Mouse (Mus musculus) kidney, embryonic 15.5 days (tissue): ENCODE data around the gene Sin3b. TPM values are rescaled to one million over a fixed set of nuclear protein-coding genes. Genes with fewer than 3 reads are reported as not detected.
A peak's percentile ranks its signal among the peaks of the same experiment; 100 is the strongest.
"Not testable (repeated sequence)": the region's sequence is repeated elsewhere in the genome, so short reads cannot be mapped to it uniquely, and the experiment has no call there.

Source experiments
- ATAC-seq: fragments of 200-750 bp; cut with Nextera tagmentation; replicated peaks from 2 replicates; pipeline ENCODE4 v1.8.0; 2017; ENCODE audit warnings: moderate TSS enrichment; ENCODE audit not compliant: low FRiP score
- H3K27ac ChIP-seq: fragments of 300-500 bp; sonication (generic); 2 replicates; pipeline ENCODE4 v1.5.1; 2015; ENCODE audit warnings: mild to moderate bottlenecking, inconsistent platforms
- H3K27me3 ChIP-seq: fragments of 300-500 bp; sonication (generic); 2 replicates; pipeline ENCODE4 v1.6.1; 2015; ENCODE audit warnings: inconsistent platforms
- H3K36me3 ChIP-seq: fragments of 300-500 bp; sonication (generic); 2 replicates; pipeline ENCODE4 v1.6.1; 2015; ENCODE audit warnings: inconsistent platforms
- H3K4me1 ChIP-seq: fragments of 300-500 bp; sonication (generic); 2 replicates; pipeline ENCODE4 v1.6.1; 2015; ENCODE audit warnings: inconsistent platforms
- H3K4me2 ChIP-seq: fragments of 300-500 bp; sonication (generic); 2 replicates; pipeline ENCODE4 v1.6.1; 2015; ENCODE audit warnings: moderate library complexity, mild to moderate bottlenecking, inconsistent platforms
- H3K4me3 ChIP-seq: fragments of 300-500 bp; sonication (generic); replicated peaks from 2 replicates; pipeline ENCODE4 v1.5.1; 2015; ENCODE audit warnings: mild to moderate bottlenecking, inconsistent platforms
- H3K9ac ChIP-seq: fragments of 300-500 bp; sonication (generic); 2 replicates; pipeline ENCODE4 v1.6.1; 2015; ENCODE audit warnings: mild to moderate bottlenecking, inconsistent platforms
- H3K9me3 ChIP-seq: fragments of 300-500 bp; sonication (generic); replicated peaks from 2 replicates; pipeline ENCODE4 v1.6.1; 2016; ENCODE audit warnings: inconsistent platforms
- WGBS: fragments of 180-500 bp; shearing (Covaris S2); methylation state at CpG from one replicate; pipeline ENCODE4 v1.1.7; 2015; ENCODE audit warnings: mixed read lengths; 5-methylcytosine and 5-hydroxymethylcytosine counted together
- polyA plus RNA-seq: library from polyadenylated mRNA; unstranded; fragments of >200 nt; fragmentation: Nextera tagmentation; extraction: Ambion mirVana; gene quantifications from 2 replicates; pipeline ENCODE4 v1.2.1, GENCODE M21; 2015

Sin3b gene
- 158 and 160 TPM in 2 replicates for polyA plus RNA-seq

DNA sequence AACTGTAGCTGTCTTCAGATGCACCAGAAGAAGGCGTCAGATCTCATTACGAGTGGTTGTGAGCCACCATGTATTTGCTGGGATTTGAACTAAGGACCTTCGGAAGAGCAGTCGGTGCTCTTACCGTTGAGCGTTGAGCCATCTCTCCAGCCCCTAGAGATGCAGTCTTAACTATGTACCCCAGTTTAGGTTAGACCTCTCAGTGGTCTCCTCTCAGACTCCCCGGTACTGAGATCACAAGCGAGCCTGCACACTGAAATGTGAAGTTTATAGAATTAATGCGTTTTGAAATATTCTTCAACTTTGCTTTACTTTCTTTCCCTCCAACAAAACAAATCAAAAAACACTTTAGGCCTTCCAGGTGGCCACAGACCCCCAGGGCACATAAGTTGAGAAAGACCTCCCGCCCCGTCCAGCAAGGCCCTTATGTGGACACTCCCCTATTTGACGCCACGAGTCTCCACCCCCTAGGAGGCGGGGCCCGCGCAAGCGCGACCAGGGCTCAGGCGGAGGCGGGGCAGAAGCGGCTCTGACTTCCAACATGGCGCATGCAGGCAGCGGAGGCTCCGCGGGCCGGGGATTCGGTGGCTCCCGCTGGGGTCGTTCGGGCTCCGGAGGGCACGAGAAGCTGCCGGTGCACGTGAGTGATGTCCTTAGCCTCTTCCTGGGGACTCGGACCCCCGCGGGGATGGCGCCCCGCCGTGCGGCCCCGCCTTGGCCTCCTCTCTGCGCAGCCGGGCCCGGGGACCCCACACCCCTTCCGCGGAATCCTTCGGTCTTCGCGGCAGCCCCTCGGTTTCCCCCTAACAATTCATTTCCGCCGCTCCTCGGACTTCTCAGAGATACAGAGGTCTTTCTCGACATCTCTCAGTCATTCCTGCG lies at the start of gene Sin3b:
Sin3b (plus strand) TSS at position 517 of the 882 bp plus-strand sequence.
- H3K36me3 ChIP-seq = peaks cover 35% of the 10 kb centered on the region
- peak within 1 kb of the TSS; percentile 98 for H3K4me3 ChIP-seq
- peak within 1 kb of the TSS; percentile 58; the same call in 1 of the 2 replicates for H3K27ac ChIP-seq
- H3K27me3 ChIP-seq = no peaks in the 10 kb centered on the region
- H3K4me2 ChIP-seq = peak within 1 kb of the TSS; percentile 86
- no peaks in the 10 kb centered on the region for H3K9me3 ChIP-seq
- peak; percentile 99 for ATAC-seq
- peak within 1 kb of the TSS; percentile 98 for H3K9ac ChIP-seq
- peaks cover 13% of the 10 kb centered on the region for H3K4me1 ChIP-seq
- WGBS = 14% methylated on average over 56 of the region's 56 CpGs

DNA sequence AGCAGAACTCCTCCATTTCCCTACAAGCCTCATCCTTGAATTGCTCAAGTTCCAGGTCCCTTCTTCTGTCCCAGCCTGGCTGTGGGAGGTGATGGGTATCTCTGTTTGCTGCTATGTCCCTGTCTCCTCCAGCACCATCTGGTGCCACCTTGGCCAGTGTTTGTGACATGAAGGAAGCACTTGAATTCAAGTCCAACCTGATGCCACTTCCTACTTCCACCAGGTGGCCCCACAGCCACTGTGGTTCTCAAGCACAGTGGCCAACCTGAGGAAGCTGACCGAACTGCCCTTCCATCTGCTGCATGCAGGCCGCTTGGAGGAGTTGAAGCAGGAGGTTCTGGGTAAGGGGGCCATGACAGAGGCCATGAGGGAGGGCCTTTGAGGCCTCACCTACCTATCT lies 48.9 kb upstream of the Sin3b start:
- Histone ChIP-seq H3K27me3 (no peaks in the 10 kb centered on the region; the same call in 1 of the 2 replicates), H3K27ac (no peak overlapping the region), H3K9ac (no peak overlapping the region), H3K36me3 (no peaks in the 10 kb centered on the region), H3K4me1 (no peaks in the 10 kb centered on the region), H3K9me3 (no peaks in the 10 kb centered on the region), H3K4me2 (no peak overlapping the region), H3K4me3 (no peak overlapping the region)
- ATAC-seq = no peak
- WGBS = 81% methylated on average over 2 of the region's 2 CpGs

DNA sequence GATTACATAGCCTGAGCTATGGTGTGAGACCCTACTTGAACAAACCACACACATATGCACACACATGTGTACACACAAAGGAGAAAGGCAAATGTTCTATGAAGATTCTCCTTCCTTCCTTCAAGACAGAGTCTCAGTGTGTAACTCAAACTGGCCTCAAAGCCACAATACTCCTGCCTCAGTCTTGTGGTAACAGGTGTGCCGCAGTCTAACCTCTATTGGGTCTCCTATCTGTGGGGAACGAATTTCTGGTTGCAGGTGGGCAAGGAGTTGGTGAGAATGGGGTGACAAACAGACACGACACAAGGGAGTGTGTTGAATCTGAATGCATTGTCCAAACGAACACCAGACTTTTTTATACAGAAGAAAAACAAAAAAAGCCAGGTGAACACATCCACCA lies 46.6 kb upstream of the Sin3b start:
- WGBS = 67% methylated on average over 4 of the region's 4 CpGs
- H3K4me3 ChIP-seq = no peak overlapping the region
- H3K9ac ChIP-seq = no peak overlapping the region
- H3K4me1 ChIP-seq = no peaks in the 10 kb centered on the region
- H3K4me2 ChIP-seq = no peak overlapping the region
- ATAC-seq = no peak
- no peaks in the 10 kb centered on the region; the same call in 1 of the 2 replicates for H3K27me3 ChIP-seq
- no peak overlapping the region for H3K27ac ChIP-seq
- H3K9me3 ChIP-seq = no peaks in the 10 kb centered on the region
- no peaks in the 10 kb centered on the region for H3K36me3 ChIP-seq

DNA sequence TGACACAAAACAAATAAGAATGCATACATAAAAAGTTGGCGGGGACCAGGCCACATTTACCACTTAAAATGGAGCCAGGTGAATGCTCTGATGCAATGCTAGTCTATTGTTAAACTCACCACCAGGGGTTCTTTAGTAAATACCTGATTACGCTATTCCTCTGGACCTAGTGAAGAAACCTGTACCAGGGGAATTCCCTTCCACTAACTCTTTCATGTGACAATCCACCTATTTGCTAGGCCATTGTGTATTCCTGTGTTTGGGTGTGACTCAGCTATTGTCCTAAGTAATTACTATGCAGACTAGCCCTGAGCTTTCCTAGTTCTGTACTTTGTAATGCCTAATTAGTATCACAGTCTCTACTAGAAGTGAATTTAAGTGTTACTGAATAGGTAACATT lies 46.2 kb upstream of the Sin3b start:
- H3K9me3 ChIP-seq, ATAC-seq, H3K36me3 ChIP-seq, H3K9ac ChIP-seq, H3K4me3 ChIP-seq, H3K27me3 ChIP-seq, H3K4me2 ChIP-seq, H3K4me1 ChIP-seq, H3K27ac ChIP-seq: not testable (repeated sequence)
- 75% methylated on average over 2 of the region's 2 CpGs for WGBS

DNA sequence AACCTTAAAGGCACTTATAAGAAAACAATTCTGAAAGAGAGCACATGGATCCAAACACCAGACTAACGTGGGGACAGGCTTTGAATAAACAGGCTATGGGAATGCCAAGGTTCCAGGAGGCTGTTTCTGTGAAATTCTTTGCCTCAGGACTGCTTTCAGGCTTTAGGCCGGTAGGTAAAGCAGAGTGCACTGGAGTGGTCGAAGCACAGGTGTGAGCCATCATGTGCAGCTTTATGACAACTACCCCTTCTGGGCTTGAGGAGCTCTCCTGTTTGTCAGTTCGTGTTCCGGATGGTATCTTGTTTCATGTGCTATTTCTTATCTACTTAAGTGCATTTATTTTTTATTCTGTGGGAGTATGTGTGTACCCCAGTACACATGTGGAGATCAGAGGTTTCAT lies 45.8 kb upstream of the Sin3b start:
- 57% methylated on average over 5 of the region's 5 CpGs for WGBS
- H3K27ac ChIP-seq = no peak overlapping the region
- no peak for ATAC-seq

DNA sequence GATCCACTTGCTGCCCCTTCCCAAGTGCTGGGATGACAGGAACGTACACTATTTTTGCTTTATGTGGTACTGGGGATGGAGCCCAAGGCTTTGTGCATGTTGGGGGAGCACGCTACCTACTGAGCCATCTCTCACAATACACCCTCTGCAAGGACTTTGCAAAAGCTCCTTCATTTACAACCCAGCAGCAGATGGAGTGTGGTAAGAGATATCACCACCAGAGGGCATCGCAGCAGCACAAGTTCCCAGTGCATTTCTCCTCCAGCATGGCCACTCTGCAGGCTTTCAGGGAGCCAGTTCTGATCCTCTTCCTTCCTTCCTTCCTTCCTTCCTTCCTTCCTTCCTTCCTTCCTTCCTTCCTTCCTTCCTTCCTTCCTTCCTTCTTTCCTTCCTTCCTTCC lies 43.0 kb upstream of the Sin3b start:
- Histone ChIP-seq H3K4me2 (no peak overlapping the region), H3K27me3 (no peaks in the 10 kb centered on the region), H3K4me1 (no peaks in the 10 kb centered on the region), H3K9me3 (no peaks in the 10 kb centered on the region), H3K9ac (no peak overlapping the region), H3K4me3 (no peak overlapping the region), H3K36me3 (no peaks in the 10 kb centered on the region), H3K27ac (no peak overlapping the region)
- WGBS = 11% methylated on average over 3 of the region's 3 CpGs
- ATAC-seq = 0 out of 2 replicates have a peak, but pooled peaks have one; percentile 62

More for the DNA sequence above, 45.8 kb upstream of the Sin3b start:
- H3K27me3 ChIP-seq = no peaks in the 10 kb centered on the region; the same call in 1 of the 2 replicates
- H3K4me2 ChIP-seq = no peak overlapping the region
- no peak overlapping the region for H3K9ac ChIP-seq
- no peaks in the 10 kb centered on the region for H3K36me3 ChIP-seq
- no peaks in the 10 kb centered on the region for H3K9me3 ChIP-seq
- no peak overlapping the region for H3K4me3 ChIP-seq
- H3K4me1 ChIP-seq = no peaks in the 10 kb centered on the region

DNA sequence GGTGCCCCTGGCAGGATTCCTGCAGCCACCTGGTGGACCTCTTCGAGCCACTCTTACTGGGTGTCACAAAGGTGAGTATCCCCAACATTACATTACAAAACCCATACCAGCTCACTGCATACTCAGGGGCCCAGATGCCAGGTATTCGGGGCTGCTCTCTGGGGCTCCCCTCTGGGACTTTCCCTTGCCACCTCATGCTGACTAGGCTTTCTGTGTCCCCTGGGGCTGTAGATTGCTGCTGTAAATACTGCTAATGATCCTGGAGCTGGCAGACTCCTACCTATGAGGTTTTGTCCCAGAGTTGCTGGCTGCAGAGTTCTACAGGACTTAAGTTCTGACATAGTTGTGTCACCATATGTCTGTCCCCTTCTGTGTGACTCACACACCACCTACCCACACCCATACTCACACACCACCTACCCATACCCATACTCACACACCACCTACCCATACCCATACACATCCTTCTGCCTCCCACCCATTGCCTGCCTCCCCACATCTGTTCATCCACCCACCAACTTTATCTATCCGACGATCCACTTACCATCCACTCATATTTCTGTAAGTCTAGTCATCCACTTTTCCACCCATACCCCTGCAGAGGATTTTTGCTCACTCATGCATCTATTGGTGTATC lies 40.9 kb upstream of the Sin3b start:
- no peak overlapping the region for H3K4me3 ChIP-seq
- no peaks in the 10 kb centered on the region for H3K27me3 ChIP-seq
- no peak for ATAC-seq
- H3K9ac ChIP-seq = no peak overlapping the region
- no peaks in the 10 kb centered on the region for H3K4me1 ChIP-seq
- WGBS = 79% methylated on average over 4 of the region's 4 CpGs
- H3K27ac ChIP-seq = no peak overlapping the region
- H3K4me2 ChIP-seq = no peak overlapping the region
- no peaks in the 10 kb centered on the region for H3K36me3 ChIP-seq
- no peaks in the 10 kb centered on the region for H3K9me3 ChIP-seq

DNA sequence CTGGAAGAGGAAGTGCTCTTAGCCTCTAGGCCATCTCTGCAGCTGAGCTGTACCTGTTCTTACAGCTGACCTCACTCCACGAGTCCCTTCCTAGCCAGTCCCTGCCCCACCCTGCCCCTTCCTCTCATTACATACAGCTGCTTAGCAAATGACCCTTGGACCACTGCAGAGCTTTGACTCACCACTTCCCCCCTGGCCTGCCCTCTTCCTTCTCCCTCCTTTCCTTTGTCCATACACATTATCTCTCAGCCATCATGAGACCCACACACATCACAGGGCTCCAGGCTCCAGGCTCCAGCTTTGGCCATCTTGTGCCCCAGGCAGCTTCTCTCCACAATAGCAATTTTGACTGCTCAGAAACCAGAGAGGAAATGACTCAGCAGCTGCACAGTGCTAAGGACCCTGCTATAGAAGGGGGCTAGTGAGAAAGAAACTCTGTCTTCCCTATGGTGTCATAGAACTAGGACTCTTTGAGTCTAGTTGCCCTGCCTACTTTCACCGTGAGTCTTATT lies 40.0 kb upstream of the Sin3b start:
- no peak overlapping the region for H3K9ac ChIP-seq
- no peaks in the 10 kb centered on the region for H3K36me3 ChIP-seq
- H3K27ac ChIP-seq = no peak overlapping the region
- H3K9me3 ChIP-seq = no peaks in the 10 kb centered on the region
- H3K4me1 ChIP-seq = no peaks in the 10 kb centered on the region
- H3K4me3 ChIP-seq = no peak overlapping the region
- H3K4me2 ChIP-seq = no peak overlapping the region
- H3K27me3 ChIP-seq = no peaks in the 10 kb centered on the region
- no peak for ATAC-seq
- WGBS = 40% methylated on average over 2 of the region's 2 CpGs

DNA sequence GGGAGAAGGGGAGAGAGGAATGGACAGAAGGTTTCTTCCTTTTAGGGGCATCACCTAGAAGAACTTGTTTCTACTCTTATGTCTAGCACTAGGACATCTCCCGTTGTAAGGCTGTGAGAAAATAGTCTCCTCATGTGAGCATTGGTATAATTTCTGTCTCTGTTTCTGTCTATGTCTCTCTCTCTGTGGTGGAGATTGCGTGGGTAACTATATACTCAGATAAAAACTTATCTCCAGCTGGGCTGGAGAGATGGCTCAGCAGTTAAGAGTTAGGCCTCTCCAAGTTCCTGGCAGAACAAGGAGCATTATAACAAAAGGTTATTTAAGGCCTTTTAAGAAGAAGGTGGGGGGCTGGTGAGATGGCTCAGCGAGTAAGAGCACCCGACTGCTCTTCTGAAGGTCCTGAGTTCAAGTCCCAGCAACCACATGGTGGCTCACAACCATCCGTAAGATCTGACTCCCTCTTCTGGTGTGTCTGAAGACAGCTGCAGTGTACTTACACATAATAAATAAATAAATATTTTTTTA lies 39.4 kb upstream of the Sin3b start:
- not testable (repeated sequence) for H3K27me3 ChIP-seq, H3K9ac ChIP-seq, H3K27ac ChIP-seq

DNA sequence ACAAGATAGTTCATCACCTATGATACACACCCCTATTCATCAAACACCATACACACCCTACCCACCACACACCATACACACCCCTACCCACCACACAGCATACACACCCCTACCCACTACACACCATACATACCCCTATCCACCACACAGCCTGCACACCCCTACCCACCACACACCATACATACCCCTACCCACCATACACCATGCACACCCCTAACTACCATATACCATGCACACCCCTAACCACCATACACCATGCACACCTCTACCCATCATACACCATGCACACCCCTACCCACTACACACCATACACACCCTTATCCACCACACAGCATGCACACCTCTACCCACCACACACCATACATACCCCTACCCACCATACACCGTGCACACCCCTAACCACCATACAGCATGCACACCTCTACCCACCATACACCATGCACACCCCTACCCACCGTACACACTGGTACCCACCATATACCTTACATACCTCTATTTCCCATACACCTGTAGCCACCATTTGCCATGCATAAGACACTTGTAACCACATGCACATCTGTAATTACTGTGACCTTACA lies 24.6 kb upstream of the Sin3b start:
- Histone ChIP-seq H3K9me3 (no peaks in the 10 kb centered on the region), H3K4me1 (no peaks in the 10 kb centered on the region), H3K36me3 (no peaks in the 10 kb centered on the region), H3K27ac (no peak overlapping the region), H3K9ac (no peak overlapping the region), H3K4me3 (no peak overlapping the region), H3K27me3 (no peaks in the 10 kb centered on the region), H3K4me2 (no peak overlapping the region)
- 96% methylated on average over 2 of the region's 2 CpGs for WGBS
- ATAC-seq = no peak

More for the DNA sequence above, 39.4 kb upstream of the Sin3b start:
- not testable (repeated sequence) for H3K36me3 ChIP-seq, H3K4me2 ChIP-seq, H3K4me1 ChIP-seq, H3K9me3 ChIP-seq, ATAC-seq, H3K4me3 ChIP-seq
- 91% methylated on average over 5 of the region's 5 CpGs for WGBS

DNA sequence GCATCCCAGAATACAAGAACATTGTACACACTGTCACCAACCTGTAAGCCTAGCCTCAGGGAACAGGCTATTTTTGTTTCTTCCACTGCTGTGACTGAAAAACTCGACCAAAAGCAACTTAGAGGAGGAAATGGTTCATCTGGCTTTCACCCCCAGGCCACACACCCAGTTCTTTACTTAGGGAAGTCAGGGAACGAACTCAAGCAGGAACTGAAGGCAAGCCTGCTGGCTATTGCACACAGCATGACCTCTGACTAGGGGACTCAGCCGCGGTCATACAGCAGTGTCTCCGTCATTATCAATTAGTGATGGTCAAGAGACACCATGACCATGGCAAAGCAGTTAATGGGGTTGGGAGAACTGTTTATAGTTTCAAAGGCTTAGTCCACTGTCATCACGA lies 10.5 kb upstream of the Sin3b start:
- Histone ChIP-seq H3K27me3 (no peaks in the 10 kb centered on the region), H3K9ac (no peak overlapping the region), H3K4me3 (no peak overlapping the region), H3K27ac (no peak overlapping the region), H3K4me2 (no peak overlapping the region), H3K36me3 (no peaks in the 10 kb centered on the region), H3K4me1 (no peaks in the 10 kb centered on the region), H3K9me3 (no peaks in the 10 kb centered on the region)
- no peak for ATAC-seq
- WGBS = 64% methylated on average over 6 of the region's 6 CpGs

DNA sequence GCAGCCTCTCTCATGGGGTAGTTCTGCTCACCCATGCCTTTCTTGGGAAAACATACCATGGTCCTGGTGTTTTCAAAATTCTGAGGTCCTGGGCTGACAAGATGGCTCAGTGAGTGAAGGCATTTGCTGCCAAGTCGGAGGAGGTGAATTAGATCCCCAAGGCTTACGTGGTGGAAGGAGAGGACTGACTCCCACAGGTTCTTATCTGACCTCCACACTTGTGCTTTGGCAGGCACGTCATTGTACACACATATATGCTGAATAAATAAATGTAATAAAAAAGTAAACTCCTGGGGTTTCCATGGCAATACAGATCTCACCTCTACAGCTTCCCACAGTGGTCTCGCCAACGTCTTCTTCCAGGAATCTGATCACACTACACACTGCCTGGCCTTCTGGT lies 6.5 kb upstream of the Sin3b start:
- no peak overlapping the region for H3K4me2 ChIP-seq
- H3K27me3 ChIP-seq = no peaks in the 10 kb centered on the region
- no peak for ATAC-seq
- H3K27ac ChIP-seq = no peak overlapping the region
- H3K36me3 ChIP-seq = no peaks in the 10 kb centered on the region
- no peak overlapping the region for H3K9ac ChIP-seq
- no peak overlapping the region for H3K4me3 ChIP-seq
- no peaks in the 10 kb centered on the region for H3K9me3 ChIP-seq
- H3K4me1 ChIP-seq = no peaks in the 10 kb centered on the region
- WGBS = 71% methylated on average over 5 of the region's 5 CpGs
